Mouse (Mus musculus) heart, embryonic 11.5 days (tissue): ENCODE results near the gene Cmtm1. TPM values are rescaled to one million over a fixed set of nuclear protein-coding genes. Genes with fewer than 3 reads are reported as not detected.
A peak's percentile ranks its signal among the peaks of the same experiment; 100 is the strongest.
"Not testable (repeated sequence)": the region's sequence is repeated elsewhere in the genome, so short reads cannot be mapped to it uniquely, and the experiment has no call there.

ENCODE experiments used
- ATAC-seq: fragments of 200-750 bp; cut with Nextera tagmentation; replicated peaks from 2 replicates; pipeline ENCODE4 v1.8.0; 2017; ENCODE audit warnings: moderate library complexity; ENCODE audit not compliant: insufficient number of reproducible peaks, low FRiP score, low TSS enrichment
- H3K27ac ChIP-seq: fragments of 300-500 bp; sonication (generic); 2 replicates; pipeline ENCODE4 v1.5.1; 2014; ENCODE audit warnings: mild to moderate bottlenecking, low read depth, low read length
- H3K27me3 ChIP-seq: fragments of 300-500 bp; sonication (generic); 2 replicates; pipeline ENCODE4 v1.6.1; 2014; ENCODE audit warnings: mild to moderate bottlenecking, low read length, mixed read lengths; ENCODE audit not compliant: control insufficient read depth, insufficient read depth
- H3K36me3 ChIP-seq: fragments of 300-500 bp; sonication (generic); 2 replicates; pipeline ENCODE4 v1.6.1; 2014; ENCODE audit warnings: mild to moderate bottlenecking, low read length, moderate library complexity, mixed read lengths; ENCODE audit not compliant: control insufficient read depth, insufficient read depth
- H3K4me1 ChIP-seq: fragments of 300-500 bp; sonication (generic); 2 replicates; pipeline ENCODE4 v1.6.1; 2014; ENCODE audit warnings: low read length; ENCODE audit not compliant: control insufficient read depth, insufficient read depth
- H3K4me2 ChIP-seq: fragments of 300-500 bp; sonication (generic); 2 replicates; pipeline ENCODE4 v1.6.1; 2014; ENCODE audit warnings: mild to moderate bottlenecking, moderate library complexity
- H3K4me3 ChIP-seq: fragments of 300-500 bp; sonication (generic); 2 replicates; pipeline ENCODE4 v1.5.1; 2014; ENCODE audit warnings: low read depth, low read length
- H3K9ac ChIP-seq: fragments of 300-500 bp; sonication (generic); 2 replicates; pipeline ENCODE4 v1.6.1; 2014; ENCODE audit warnings: mild to moderate bottlenecking, low read depth, low read length, moderate library complexity
- H3K9me3 ChIP-seq: fragments of 300-500 bp; sonication (generic); replicated peaks from 2 replicates; pipeline ENCODE4 v1.6.1; 2016; ENCODE audit warnings: low read length; ENCODE audit not compliant: control insufficient read depth
- WGBS: fragments of 180-500 bp; shearing (Covaris S2); extraction: QIAGEN DNeasy Blood & Tissue Kit; methylation state at CpG from one replicate; pipeline ENCODE4 v1.1.7; 2014; ENCODE audit not compliant: insufficient replicate concordance; 5-methylcytosine and 5-hydroxymethylcytosine counted together
- polyA plus RNA-seq: library from polyadenylated mRNA; unstranded; fragments of >200 nt; fragmentation: Nextera tagmentation; extraction: Ambion mirVana; gene quantifications from 2 replicates; pipeline ENCODE4 v1.2.1, GENCODE M21; 2014

Cmtm1 gene
- polyA plus RNA-seq, 1 experiment from 2014 or later = not detected

- WGBS = 94% methylated on average over 5 of the region's 5 CpGs
Observed at GRCm38 (mm10) chr8:104261802-104262201, 48.1 kb downstream of the Cmtm1 start.

GRCm38 (mm10) chr8:104253016-104253415, 56.9 kb downstream of the Cmtm1 start:
- WGBS = 90% methylated on average over 3 of the region's 3 CpGs

More at GRCm38 (mm10) chr8:104261802-104262201, 48.1 kb downstream of the Cmtm1 start:
- ATAC-seq, H3K27me3 ChIP-seq, H3K4me1 ChIP-seq, H3K27ac ChIP-seq, H3K4me2 ChIP-seq, H3K9ac ChIP-seq, H3K9me3 ChIP-seq, H3K4me3 ChIP-seq, H3K36me3 ChIP-seq: not testable (repeated sequence)

GRCm38 (mm10) chr8:104251461-104251860, 58.5 kb downstream of the Cmtm1 start:
- Histone ChIP-seq H3K9me3 (no peaks in the 10 kb centered on the region), H3K27me3 (no peaks in the 10 kb centered on the region), H3K4me2 (peak overlapping the region; percentile 72), H3K9ac (peak overlapping the region; percentile 78), H3K36me3 (no peaks in the 10 kb centered on the region), H3K27ac (no peak overlapping the region), H3K4me1 (0 out of 2 replicates have a peak, but pooled peaks cover 7% of the 10 kb centered on the region), H3K4me3 (peak overlapping the region; percentile 65)
- peak; percentile 35 for ATAC-seq
- 1% methylated on average over 7 of the region's 7 CpGs for WGBS

More at GRCm38 (mm10) chr8:104253016-104253415, 56.9 kb downstream of the Cmtm1 start:
- no peak for ATAC-seq
- Histone ChIP-seq H3K4me3 (no peak overlapping the region), H3K27ac (no peak overlapping the region), H3K36me3 (peaks cover 2% of the 10 kb centered on the region; the same call in 1 of the 2 replicates), H3K27me3 (no peaks in the 10 kb centered on the region), H3K4me2 (no peak overlapping the region), H3K4me1 (0 out of 2 replicates have a peak, but pooled peaks cover 2% of the 10 kb centered on the region), H3K9me3 (no peaks in the 10 kb centered on the region), H3K9ac (no peak overlapping the region)

DNA sequence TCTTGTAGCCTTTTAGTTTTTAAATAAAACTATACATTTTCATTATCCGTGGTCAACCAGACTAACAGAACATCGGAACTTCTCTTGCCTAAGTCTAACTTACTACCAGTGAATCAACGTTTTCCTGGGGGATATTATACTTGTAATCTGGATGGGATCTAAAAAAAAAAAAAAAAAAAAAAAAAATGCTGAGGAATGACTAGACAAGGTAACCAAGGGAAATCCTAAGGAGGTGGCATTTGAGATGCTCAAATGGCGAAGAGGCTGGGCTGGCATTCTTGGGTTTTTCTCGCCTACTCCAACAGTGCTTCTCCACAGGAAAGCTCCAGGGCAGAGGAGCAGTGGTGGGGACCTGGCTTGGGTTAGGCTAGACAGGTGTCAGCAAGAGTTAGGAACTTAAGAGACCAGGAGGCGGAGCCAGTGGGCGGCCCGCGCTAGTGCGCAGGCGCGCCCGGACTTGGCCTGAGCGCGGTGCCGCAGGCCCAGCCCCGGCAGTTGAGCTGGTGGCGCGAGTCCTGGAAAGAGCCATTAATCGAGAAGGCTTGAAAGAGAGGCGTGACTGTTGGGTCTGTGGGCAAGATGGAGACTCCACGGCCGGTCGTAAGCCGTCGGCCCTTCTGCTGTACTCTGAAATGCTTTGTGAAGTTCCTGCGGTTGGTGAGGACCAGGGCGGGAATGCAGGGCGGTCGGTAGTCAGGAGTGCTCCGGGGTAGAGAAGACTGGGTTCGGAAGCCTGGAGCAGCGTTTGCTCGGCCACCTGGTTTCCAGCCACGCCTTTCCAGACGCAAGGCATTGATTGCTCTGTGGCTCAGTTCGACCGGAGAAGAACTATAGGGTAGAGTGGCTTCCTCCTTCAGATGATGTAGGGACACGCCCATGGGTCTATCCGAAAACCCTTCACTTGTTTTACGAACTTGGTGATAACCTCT, 59.2 kb downstream of the Cmtm1 start, which contains the start of gene Cklf:
Gene Cklf, plus strand, starts transcription at position 423 of the 929 bp plus-strand sequence.
- peak within 1 kb of the TSS; percentile 78 for H3K9ac ChIP-seq
- 3% methylated on average over 41 of the region's 41 CpGs for WGBS
- H3K4me2 ChIP-seq = peak within 1 kb of the TSS; percentile 72

DNA sequence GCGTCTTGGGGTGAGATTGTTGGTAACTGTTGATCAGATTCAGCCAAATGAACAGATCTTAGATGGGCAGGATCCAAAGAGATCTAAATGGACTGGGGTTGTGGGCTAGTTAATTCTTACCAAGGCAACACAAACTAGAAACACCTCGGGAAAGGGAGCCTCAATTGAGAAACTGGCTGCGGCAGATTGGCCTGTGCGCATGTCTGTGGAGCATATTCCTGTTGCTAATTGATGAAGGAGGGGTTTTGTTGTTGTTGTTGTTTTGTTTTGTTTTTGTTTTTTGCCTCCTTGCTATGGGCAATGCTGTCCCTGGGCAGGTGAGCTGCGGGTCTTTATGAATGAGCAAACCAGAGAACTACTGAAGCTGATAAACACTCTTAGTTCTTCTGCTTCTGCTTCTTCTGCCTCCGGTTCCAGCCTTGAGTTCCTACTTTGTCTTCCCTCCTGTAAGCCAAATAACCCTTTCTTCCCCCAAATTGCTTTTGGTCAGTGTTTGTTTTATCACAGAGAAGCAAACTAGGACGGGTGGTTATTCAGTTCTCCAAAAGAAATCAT, 60.4 kb downstream of the Cmtm1 start:
- H3K4me1 ChIP-seq = 0 out of 2 replicates have a peak, but pooled peaks cover 7% of the 10 kb centered on the region
- H3K27ac ChIP-seq = no peak overlapping the region
- ATAC-seq = no peak
- H3K4me3 ChIP-seq = no peak overlapping the region
- no peaks in the 10 kb centered on the region for H3K36me3 ChIP-seq
- no peaks in the 10 kb centered on the region for H3K9me3 ChIP-seq
- H3K9ac ChIP-seq = no peak overlapping the region
- H3K27me3 ChIP-seq = no peaks in the 10 kb centered on the region
- 83% methylated on average over 7 of the region's 7 CpGs for WGBS
- no peak overlapping the region for H3K4me2 ChIP-seq

More for the DNA sequence above, 59.2 kb downstream of the Cmtm1 start, which contains the start of gene Cklf:
- Histone ChIP-seq H3K27ac (peak within 1 kb of the TSS; percentile 71; the same call in 1 of the 2 replicates), H3K9me3 (no peaks in the 10 kb centered on the region), H3K4me3 (peak within 1 kb of the TSS; percentile 65), H3K36me3 (no peaks in the 10 kb centered on the region), H3K4me1 (0 out of 2 replicates have a peak, but pooled peaks cover 7% of the 10 kb centered on the region), H3K27me3 (no peaks in the 10 kb centered on the region)
- peak; percentile 89 for ATAC-seq

GRCm38 (mm10) chr8:104248276-104248675, 61.7 kb downstream of the Cmtm1 start, which contains the start of gene Tk2:
Tk2 (minus strand) TSS chr8:104248558.
- Histone ChIP-seq H3K36me3 (no peaks in the 10 kb centered on the region), H3K4me2 (peak within 1 kb of the TSS; percentile 83), H3K27ac (no peak within 1 kb of the TSS), H3K9me3 (no peaks in the 10 kb centered on the region), H3K9ac (peak within 1 kb of the TSS; percentile 88), H3K4me1 (0 out of 2 replicates have a peak, but pooled peaks cover 7% of the 10 kb centered on the region), H3K4me3 (peak within 1 kb of the TSS; percentile 95), H3K27me3 (no peaks in the 10 kb centered on the region)
- under 1% methylated on average over 28 of the region's 28 CpGs for WGBS
- ATAC-seq = peak; percentile 74

GRCm38 (mm10) chr8:104247908-104248275, 62.1 kb downstream of the Cmtm1 start:
- WGBS = 7% methylated on average over 11 of the region's 11 CpGs

More at GRCm38 (mm10) chr8:104247908-104248275, 62.1 kb downstream of the Cmtm1 start:
- Histone ChIP-seq H3K4me2 (peak overlapping the region; percentile 83), H3K36me3 (peaks cover 2% of the 10 kb centered on the region; the same call in 1 of the 2 replicates), H3K9me3 (no peaks in the 10 kb centered on the region), H3K4me1 (0 out of 2 replicates have a peak, but pooled peaks cover 7% of the 10 kb centered on the region), H3K9ac (peak overlapping the region; percentile 88), H3K4me3 (peak overlapping the region; percentile 95), H3K27ac (no peak overlapping the region), H3K27me3 (no peaks in the 10 kb centered on the region)
- no peak for ATAC-seq
